Mouse (Mus musculus): ENCODE results near the gene Zfp354a. TPM values are rescaled to one million over a fixed set of nuclear protein-coding genes. Genes with fewer than 3 reads are reported as not detected.
"Not testable (repeated sequence)": the region's sequence is repeated elsewhere in the genome, so short reads cannot be mapped to it uniquely, and the experiment has no call there.

Gene Zfp354a
- polyA plus RNA-seq (2015; fragmentation: Nextera tagmentation; extraction: Ambion mirVana) = 13.2 TPM in 2 replicates

GRCm38 (mm10) chr11:51059151-51059571 lies at the start of gene Zfp354a:
TSS of gene Zfp354a (plus strand) at chr11:51059257.
- Histone ChIP-seq H3K4me3 (ENCODE audit: low read length) (peak within 1 kb of the TSS; percentile 89), H3K4me1 (ENCODE audit: control insufficient read depth, insufficient read depth, low read depth, low read length) (peaks cover 10% of the 10 kb centered on the region), H3K27me3 (replicated peaks; ENCODE audit: control insufficient read depth, insufficient read depth, low read length) (no peaks in the 10 kb centered on the region), H3K9me3 (ENCODE audit: control insufficient read depth, low read length) (no peaks in the 10 kb centered on the region), H3K9ac (ENCODE audit: low read depth, low read length) (peak within 1 kb of the TSS; percentile 98), H3K36me3 (ENCODE audit: control insufficient read depth, insufficient read depth, low read length) (peaks cover 14% of the 10 kb centered on the region), H3K4me2 (ENCODE audit: low read length) (peak within 1 kb of the TSS; percentile 85), H3K27ac (ENCODE audit: low read depth, low read length) (peak within 1 kb of the TSS; percentile 78)
- ATAC-seq = peak; percentile 96
- under 1% methylated on average over 32 of the region's 32 CpGs for WGBS

GRCm38 (mm10) chr11:51011821-51012220 lies 47.2 kb upstream of the Zfp354a start:
- H3K27me3 ChIP-seq (replicated peaks; ENCODE audit: control insufficient read depth, insufficient read depth, low read length) = no peaks in the 10 kb centered on the region
- ATAC-seq = no peak
- no peak overlapping the region for H3K4me3 ChIP-seq (ENCODE audit: low read length)
- WGBS = 68% methylated on average over 5 of the region's 5 CpGs
- no peak overlapping the region for H3K4me2 ChIP-seq (ENCODE audit: low read length)
- H3K9ac ChIP-seq (ENCODE audit: low read depth, low read length) = no peak overlapping the region
- H3K4me1 ChIP-seq (ENCODE audit: control insufficient read depth, insufficient read depth, low read depth, low read length) = no peaks in the 10 kb centered on the region
- no peaks in the 10 kb centered on the region for H3K9me3 ChIP-seq (ENCODE audit: control insufficient read depth, low read length)
- no peak overlapping the region for H3K27ac ChIP-seq (ENCODE audit: low read depth, low read length)
- no peaks in the 10 kb centered on the region for H3K36me3 ChIP-seq (ENCODE audit: control insufficient read depth, insufficient read depth, low read length)

GRCm38 (mm10) chr11:51013936-51014335 lies 45.1 kb upstream of the Zfp354a start, which contains the start of gene Olfr54:
TSS of gene Olfr54 (plus strand) at chr11:51014236.
- WGBS = 70% methylated on average over 1 of the region's 1 CpGs
- no peak for ATAC-seq

GRCm38 (mm10) chr11:51016341-51016740 lies 42.7 kb upstream of the Zfp354a start:
- no peak overlapping the region for H3K4me3 ChIP-seq (ENCODE audit: low read length)
- H3K4me2 ChIP-seq (ENCODE audit: low read length) = no peak overlapping the region
- H3K9me3 ChIP-seq (ENCODE audit: control insufficient read depth, low read length) = no peaks in the 10 kb centered on the region
- 42% methylated on average over 2 of the region's 2 CpGs for WGBS
- no peak overlapping the region for H3K27ac ChIP-seq (ENCODE audit: low read depth, low read length)
- no peak overlapping the region for H3K9ac ChIP-seq (ENCODE audit: low read depth, low read length)
- H3K36me3 ChIP-seq (ENCODE audit: control insufficient read depth, insufficient read depth, low read length) = no peaks in the 10 kb centered on the region
- H3K4me1 ChIP-seq (ENCODE audit: control insufficient read depth, insufficient read depth, low read depth, low read length) = no peaks in the 10 kb centered on the region
- H3K27me3 ChIP-seq (replicated peaks; ENCODE audit: control insufficient read depth, insufficient read depth, low read length) = no peaks in the 10 kb centered on the region
- no peak for ATAC-seq

More at GRCm38 (mm10) chr11:51013936-51014335, 45.1 kb upstream of the Zfp354a start, which contains the start of gene Olfr54:
- Histone ChIP-seq H3K4me3 (ENCODE audit: low read length) (no peak within 1 kb of the TSS), H3K27ac (ENCODE audit: low read depth, low read length) (no peak within 1 kb of the TSS), H3K4me2 (ENCODE audit: low read length) (no peak within 1 kb of the TSS), H3K4me1 (ENCODE audit: control insufficient read depth, insufficient read depth, low read depth, low read length) (no peaks in the 10 kb centered on the region), H3K9me3 (ENCODE audit: control insufficient read depth, low read length) (no peaks in the 10 kb centered on the region), H3K9ac (ENCODE audit: low read depth, low read length) (no peak within 1 kb of the TSS), H3K36me3 (ENCODE audit: control insufficient read depth, insufficient read depth, low read length) (no peaks in the 10 kb centered on the region), H3K27me3 (replicated peaks; ENCODE audit: control insufficient read depth, insufficient read depth, low read length) (no peaks in the 10 kb centered on the region)

- not testable (repeated sequence) for H3K4me1 ChIP-seq (ENCODE audit: control insufficient read depth, insufficient read depth, low read depth, low read length); H3K27me3 ChIP-seq (replicated peaks; ENCODE audit: control insufficient read depth, insufficient read depth, low read length); H3K9ac ChIP-seq (ENCODE audit: low read depth, low read length); H3K36me3 ChIP-seq (ENCODE audit: control insufficient read depth, insufficient read depth, low read length); H3K4me3 ChIP-seq (ENCODE audit: low read length); H3K9me3 ChIP-seq (ENCODE audit: control insufficient read depth, low read length); ATAC-seq; H3K27ac ChIP-seq (ENCODE audit: low read depth, low read length); H3K4me2 ChIP-seq (ENCODE audit: low read length)
- 88% methylated on average over 11 of the region's 11 CpGs for WGBS
These were observed 32.2 kb upstream of the Zfp354a start for GRCm38 (mm10) chr11:51026811-51027210.

GRCm38 (mm10) chr11:51029381-51029780 lies 29.7 kb upstream of the Zfp354a start:
- H3K9me3 ChIP-seq (ENCODE audit: control insufficient read depth, low read length); H3K36me3 ChIP-seq (ENCODE audit: control insufficient read depth, insufficient read depth, low read length); H3K4me2 ChIP-seq (ENCODE audit: low read length); H3K4me1 ChIP-seq (ENCODE audit: control insufficient read depth, insufficient read depth, low read depth, low read length); ATAC-seq; H3K4me3 ChIP-seq (ENCODE audit: low read length); H3K9ac ChIP-seq (ENCODE audit: low read depth, low read length); H3K27ac ChIP-seq (ENCODE audit: low read depth, low read length); H3K27me3 ChIP-seq (replicated peaks; ENCODE audit: control insufficient read depth, insufficient read depth, low read length): not testable (repeated sequence)
- 74% methylated on average over 8 of the region's 8 CpGs for WGBS

GRCm38 (mm10) chr11:51030225-51030624 lies 28.8 kb upstream of the Zfp354a start:
- Histone ChIP-seq H3K4me2 (ENCODE audit: low read length) (no peak overlapping the region), H3K4me3 (ENCODE audit: low read length) (no peak overlapping the region), H3K4me1 (ENCODE audit: control insufficient read depth, insufficient read depth, low read depth, low read length) (no peaks in the 10 kb centered on the region), H3K27ac (ENCODE audit: low read depth, low read length) (no peak overlapping the region), H3K36me3 (ENCODE audit: control insufficient read depth, insufficient read depth, low read length) (no peaks in the 10 kb centered on the region), H3K9ac (ENCODE audit: low read depth, low read length) (no peak overlapping the region), H3K27me3 (replicated peaks; ENCODE audit: control insufficient read depth, insufficient read depth, low read length) (no peaks in the 10 kb centered on the region), H3K9me3 (ENCODE audit: control insufficient read depth, low read length) (no peaks in the 10 kb centered on the region)
- no peak for ATAC-seq
- WGBS = 71% methylated on average over 2 of the region's 2 CpGs

- Histone ChIP-seq H3K4me1 (ENCODE audit: control insufficient read depth, insufficient read depth, low read depth, low read length) (no peaks in the 10 kb centered on the region), H3K4me3 (ENCODE audit: low read length) (no peak overlapping the region), H3K9me3 (ENCODE audit: control insufficient read depth, low read length) (no peaks in the 10 kb centered on the region), H3K27me3 (replicated peaks; ENCODE audit: control insufficient read depth, insufficient read depth, low read length) (no peaks in the 10 kb centered on the region), H3K9ac (ENCODE audit: low read depth, low read length) (no peak overlapping the region), H3K4me2 (ENCODE audit: low read length) (no peak overlapping the region), H3K27ac (ENCODE audit: low read depth, low read length) (no peak overlapping the region), H3K36me3 (ENCODE audit: control insufficient read depth, insufficient read depth, low read length) (no peaks in the 10 kb centered on the region)
- ATAC-seq = no peak
- 32% methylated on average over 1 of the region's 1 CpGs for WGBS
These were observed 26.2 kb upstream of the Zfp354a start for GRCm38 (mm10) chr11:51032851-51033250.

- not testable (repeated sequence) for H3K4me2 ChIP-seq (ENCODE audit: low read length); H3K9me3 ChIP-seq (ENCODE audit: control insufficient read depth, low read length); ATAC-seq
These were observed 24.9 kb upstream of the Zfp354a start for GRCm38 (mm10) chr11:51034141-51034540.

GRCm38 (mm10) chr11:51035951-51036350 lies 23.1 kb upstream of the Zfp354a start:
- no peak overlapping the region for H3K4me3 ChIP-seq (ENCODE audit: low read length)
- no peak overlapping the region for H3K27ac ChIP-seq (ENCODE audit: low read depth, low read length)
- H3K4me1 ChIP-seq (ENCODE audit: control insufficient read depth, insufficient read depth, low read depth, low read length) = no peaks in the 10 kb centered on the region
- no peak overlapping the region for H3K4me2 ChIP-seq (ENCODE audit: low read length)
- no peak for ATAC-seq
- H3K27me3 ChIP-seq (replicated peaks; ENCODE audit: control insufficient read depth, insufficient read depth, low read length) = no peaks in the 10 kb centered on the region
- no peak overlapping the region for H3K9ac ChIP-seq (ENCODE audit: low read depth, low read length)
- H3K9me3 ChIP-seq (ENCODE audit: control insufficient read depth, low read length) = no peaks in the 10 kb centered on the region
- no peaks in the 10 kb centered on the region for H3K36me3 ChIP-seq (ENCODE audit: control insufficient read depth, insufficient read depth, low read length)
- 91% methylated on average over 2 of the region's 2 CpGs for WGBS

More at GRCm38 (mm10) chr11:51034141-51034540, 24.9 kb upstream of the Zfp354a start:
- H3K4me3 ChIP-seq (ENCODE audit: low read length); H3K36me3 ChIP-seq (ENCODE audit: control insufficient read depth, insufficient read depth, low read length); H3K9ac ChIP-seq (ENCODE audit: low read depth, low read length); H3K27me3 ChIP-seq (replicated peaks; ENCODE audit: control insufficient read depth, insufficient read depth, low read length); H3K27ac ChIP-seq (ENCODE audit: low read depth, low read length); H3K4me1 ChIP-seq (ENCODE audit: control insufficient read depth, insufficient read depth, low read depth, low read length): not testable (repeated sequence)

Data from hindbrain, embryonic 16.5 days (tissue).